Mouse (Mus musculus) hindlimb bud, embryonic 11.5 days (tissue): ENCODE measurements around the gene Stxbp6.

Experiments
- DNase-seq: peaks from one replicate; pipeline ENCODE4 v3.0.0-alpha.2; 2012; ENCODE audit warnings: low read depth, low spot score; ENCODE audit errors: extremely low spot score

Gene Stxbp6

GRCm38 (mm10) chr12:44922241-44922640 lies 152.3 kb downstream of the Stxbp6 start:
- DNase-seq = no peak

- no peak for DNase-seq
These were observed 154.9 kb downstream of the Stxbp6 start for GRCm38 (mm10) chr12:44919613-44920012.

DNA sequence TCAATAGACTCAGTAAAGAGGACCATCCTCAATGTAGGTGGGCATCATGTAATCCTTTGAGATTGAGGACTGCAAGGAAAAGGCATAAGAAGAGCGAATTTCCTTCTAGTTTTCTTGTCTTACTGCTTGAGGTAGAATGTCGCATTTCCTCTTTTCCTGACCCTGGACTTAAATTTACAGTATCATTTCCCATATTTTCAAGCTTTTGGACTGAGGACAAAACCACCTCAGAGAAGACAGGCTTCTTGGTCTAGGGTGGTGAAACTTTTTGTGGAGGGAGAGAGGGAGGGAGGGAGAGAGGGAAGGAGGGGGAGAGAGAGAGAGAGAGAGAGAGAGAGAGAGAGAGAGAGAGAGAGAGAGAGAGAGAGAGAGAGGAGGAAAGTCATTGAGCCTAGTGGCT lies 155.6 kb downstream of the Stxbp6 start:
- DNase-seq = no peak

GRCm38 (mm10) chr12:44913854-44914253 lies 160.7 kb downstream of the Stxbp6 start:
- no peak for DNase-seq

- DNase-seq = no peak
These were observed 166.3 kb downstream of the Stxbp6 start for GRCm38 (mm10) chr12:44908028-44908702.

- DNase-seq = no peak
These were observed 168.5 kb downstream of the Stxbp6 start for GRCm38 (mm10) chr12:44906001-44906400.

DNA sequence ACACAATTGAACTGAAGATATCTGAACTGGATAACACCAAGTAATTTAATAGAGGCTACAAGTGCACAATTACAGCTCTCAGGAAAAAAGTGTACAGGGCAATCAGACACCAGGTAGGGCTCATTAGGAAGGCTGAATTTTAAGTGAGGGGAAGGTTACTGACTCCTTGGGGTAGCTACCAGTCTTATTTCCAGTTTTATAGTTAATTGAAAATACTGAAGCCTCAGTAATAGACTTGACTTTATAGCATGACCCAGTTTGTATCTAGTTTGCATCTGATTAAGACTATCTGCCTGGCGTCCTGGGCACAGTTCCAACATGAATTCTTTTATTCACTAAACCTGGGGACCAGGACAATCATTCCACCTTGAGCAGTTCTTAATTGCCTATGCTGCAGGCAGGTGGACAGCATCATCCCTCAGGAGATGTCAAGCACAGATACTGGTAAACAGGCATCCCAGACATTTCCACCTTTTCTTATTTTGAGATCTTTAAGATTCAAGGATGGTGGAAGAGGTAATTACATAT lies 171.2 kb downstream of the Stxbp6 start:
- DNase-seq = no peak

DNA sequence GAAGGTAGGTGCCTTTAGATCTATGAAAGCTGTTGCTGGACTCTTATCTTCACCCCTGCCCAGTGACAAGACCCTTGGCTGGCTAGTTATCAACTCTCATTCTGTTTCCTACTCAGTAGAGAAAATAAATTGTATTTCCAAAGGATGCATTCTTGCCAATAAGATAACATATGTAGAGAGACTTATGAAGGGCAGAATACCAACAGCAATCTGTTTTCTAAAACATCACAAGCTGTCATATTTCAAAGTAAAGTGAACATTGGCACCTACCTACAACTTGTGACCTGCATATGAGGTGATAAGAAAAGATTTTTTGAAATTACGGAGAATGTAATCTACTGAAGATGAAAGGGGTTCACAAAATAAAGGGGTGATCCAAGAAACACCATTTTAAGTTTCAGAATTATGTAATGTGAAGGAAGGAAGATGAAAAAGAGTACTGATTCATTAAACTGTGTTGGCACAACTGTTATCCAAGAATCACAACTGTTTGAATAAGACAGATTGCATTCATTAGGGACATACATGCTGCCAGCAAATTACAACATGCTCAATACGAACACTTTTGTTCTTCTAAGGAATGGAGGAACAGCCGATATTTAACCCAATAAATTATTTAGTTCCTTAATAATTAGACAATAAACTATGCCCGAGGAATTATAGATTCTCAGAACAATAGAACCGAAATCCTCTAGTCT lies 175.2 kb downstream of the Stxbp6 start:
- no peak for DNase-seq

- DNase-seq = no peak
These were observed 178.0 kb downstream of the Stxbp6 start for GRCm38 (mm10) chr12:44896460-44896859.

DNA sequence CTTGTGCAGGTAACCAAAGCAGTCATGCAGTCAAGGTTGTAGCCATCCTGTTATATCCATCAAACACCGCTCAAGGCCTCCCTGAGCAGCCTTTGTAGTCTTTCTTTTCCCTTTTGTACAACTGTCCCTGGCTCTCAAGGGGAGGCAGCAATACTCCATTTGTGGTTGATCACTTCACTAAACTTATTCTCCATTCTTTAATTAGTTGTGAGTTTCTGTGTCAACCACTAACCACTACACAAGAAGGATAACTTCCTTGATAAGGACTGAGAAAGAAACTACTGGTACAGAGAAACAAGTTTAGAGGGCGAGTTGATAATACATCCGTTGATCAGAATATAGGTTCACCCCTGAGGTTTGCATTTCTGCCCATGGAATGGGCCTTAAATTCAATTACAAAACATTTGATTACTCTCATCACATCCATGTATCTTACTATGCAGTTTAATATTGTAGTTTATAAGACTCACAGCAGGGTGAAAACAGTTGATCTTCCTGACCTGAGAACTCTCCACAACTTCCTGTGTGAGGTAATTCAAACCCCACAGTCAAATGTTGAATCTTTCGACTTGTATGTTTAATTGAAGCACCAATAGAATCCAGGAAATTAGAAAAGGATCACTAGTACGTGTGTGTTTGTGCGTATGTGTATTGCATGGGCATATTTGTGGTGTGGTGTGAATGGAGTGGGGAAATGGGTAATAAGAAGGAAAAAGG lies 184.7 kb downstream of the Stxbp6 start:
- DNase-seq = no peak

DNA sequence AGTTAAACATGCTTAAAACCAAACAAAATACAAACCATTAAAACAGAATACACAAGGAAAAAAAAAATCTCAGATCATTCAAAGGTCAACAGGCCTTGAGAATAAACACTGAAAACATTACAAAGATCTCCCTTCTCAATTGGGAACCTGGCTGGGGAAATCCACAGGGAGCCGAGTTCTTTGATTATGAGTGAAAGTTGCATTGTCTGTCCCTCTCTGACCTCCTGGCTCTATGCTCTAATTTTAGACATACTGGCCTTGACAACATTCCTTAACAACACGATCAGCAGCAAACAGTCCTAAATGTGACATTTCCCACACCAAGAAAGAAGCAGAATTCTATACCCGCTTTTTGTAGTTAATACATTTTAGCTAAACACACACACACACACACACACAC lies 187.7 kb downstream of the Stxbp6 start:
- no peak for DNase-seq

- no peak for DNase-seq
These were observed 201.8 kb downstream of the Stxbp6 start for GRCm38 (mm10) chr12:44872697-44873096.

- DNase-seq = no peak
These were observed 209.1 kb downstream of the Stxbp6 start for GRCm38 (mm10) chr12:44865442-44865841.

DNA sequence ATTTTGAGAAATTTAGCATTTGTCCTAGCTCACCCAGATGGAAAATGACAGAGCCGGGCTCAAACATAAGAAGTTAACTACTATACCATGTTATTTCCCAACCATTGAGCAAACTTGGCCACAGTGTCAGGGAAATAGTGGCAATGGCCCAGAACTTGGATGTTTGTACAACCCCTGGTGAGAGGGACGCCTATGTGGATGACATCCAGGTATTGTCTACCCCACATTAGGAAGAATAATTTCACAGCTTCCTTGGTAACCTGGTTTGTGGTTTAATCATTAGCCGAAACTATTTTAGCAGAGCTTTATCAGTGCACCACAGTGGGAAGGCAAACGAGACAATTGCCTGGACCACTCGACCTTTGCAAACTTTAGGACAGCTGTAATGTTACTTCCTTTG lies 215.1 kb downstream of the Stxbp6 start:
- DNase-seq = no peak

GRCm38 (mm10) chr12:44858110-44858885 lies 216.2 kb downstream of the Stxbp6 start:
- DNase-seq = no peak

GRCm38 (mm10) chr12:44852024-44852423 lies 222.5 kb downstream of the Stxbp6 start:
- no peak for DNase-seq

GRCm38 (mm10) chr12:44850516-44850915 lies 224.0 kb downstream of the Stxbp6 start:
- no peak for DNase-seq

- no peak for DNase-seq
These were observed 225.9 kb downstream of the Stxbp6 start for GRCm38 (mm10) chr12:44848483-44849221.

- no peak for DNase-seq
These were observed 233.9 kb downstream of the Stxbp6 start for GRCm38 (mm10) chr12:44840585-44840984.
